In genomic region chr19:12786803-12787395, GRCm38 (mm10) we compare ENCODE assay signal across 24 mouse cellular contexts. TPM values are rescaled to one million over a fixed set of nuclear protein-coding genes. Genes with fewer than 3 reads are reported as not detected.
DNase-seq lines count a peak whose midpoint lies in the region; ATAC-seq and TF ChIP-seq lines count a peak whose summit lies in the region.
"Had no signal": no experiment of that assay in that cellular context is flagged by ENCODE, and none has a peak within 500 bp of the region (broad histone marks: within the 10 kb centered on the region; RNA-seq: fewer than 3 reads in every experiment).

No protein-coding gene starts in this region.

- H3K4me2 ChIP-seq in midbrain, embryonic 11.5 days, result no peak overlapping the region
- H3K4me2 ChIP-seq in midbrain, embryonic 16.5 days (ENCODE audit: low read length), result no peak overlapping the region
- H3K4me2 ChIP-seq: embryonic facial prominence, embryonic 13.5 days; forebrain, embryonic 12.5 days; heart, embryonic 12.5 days; hindbrain, embryonic 12.5 days had no signal

- ATAC-seq in frontal cortex, adult (ENCODE audit: low TSS enrichment), result peak; percentile 67
- no peak for ATAC-seq in midbrain, embryonic 11.5 days (ENCODE audit: low FRiP score)
- no peak for ATAC-seq in midbrain, embryonic 16.5 days
- ATAC-seq: CD4-positive, CD25-positive, alpha-beta regulatory T cell, adult 4 months; forebrain, embryonic 16.5 days; hindbrain, embryonic 16.5 days had no signal

- no peak for TF ChIP-seq CTCF in layer of hippocampus, adult 2 months (conservative IDR thresholded peaks at IDR 0.05)

- H3K27ac ChIP-seq in layer of hippocampus, adult 2 months, result peak overlapping the region; percentile 88
- no peak overlapping the region for H3K27ac ChIP-seq in midbrain, embryonic 11.5 days (ENCODE audit: low read depth, low read length)
- H3K27ac ChIP-seq in midbrain, embryonic 16.5 days (ENCODE audit: low read length), result no peak overlapping the region
- H3K27ac ChIP-seq: embryonic facial prominence, embryonic 13.5 days; forebrain, embryonic 12.5 days; hindbrain, embryonic 12.5 days had no signal

- 97% methylated on average over 2 of the region's 2 CpGs for WGBS in midbrain, embryonic 11.5 days
- WGBS in midbrain, embryonic 16.5 days, result 91% methylated on average over 2 of the region's 2 CpGs

- 0 out of 2 replicates have a peak, but pooled peaks cover 6% of the 10 kb centered on the region for H3K4me1 ChIP-seq in midbrain, embryonic 11.5 days (ENCODE audit: control insufficient read depth, insufficient read depth, low read length)
- H3K4me1 ChIP-seq in midbrain, embryonic 16.5 days (ENCODE audit: control insufficient read depth, insufficient read depth, low read length), result peaks cover 7% of the 10 kb centered on the region; the same call in 1 of the 2 replicates

- DNase-seq in frontal cortex, postnatal 14 days (ENCODE audit: low spot score in 2 of 2), result no peak
- peak; percentile 26 to 41 for DNase-seq in layer of hippocampus, adult 2 months (ENCODE audit: low spot score in 2 of 2)
- no peak for DNase-seq in layer of hippocampus, postnatal 10 days (ENCODE audit: low spot score in 2 of 2)
- peak; percentile 26 for DNase-seq in midbrain, embryonic 11.5 days (ENCODE audit: low spot score, missing footprints)
- DNase-seq in adrenal gland, postnatal 4 days (ENCODE audit: low spot score in 2 of 2), result no peak
- DNase-seq: adrenal gland, postnatal 10 days; B cell, adult 2 months; cerebellum, adult 9-11 months; cerebellum, postnatal 36 days; gastrocnemius, postnatal 36 days; heart, postnatal 4 days had no signal

- no peak overlapping the region for H3K9ac ChIP-seq in midbrain, embryonic 11.5 days (ENCODE audit: low read length)
- no peak overlapping the region for H3K9ac ChIP-seq in midbrain, embryonic 16.5 days (ENCODE audit: low read depth, low read length)
- H3K9ac ChIP-seq: embryonic facial prominence, embryonic 13.5 days; forebrain, embryonic 12.5 days; heart, embryonic 12.5 days; hindbrain, embryonic 12.5 days had no signal

- no peaks in the 10 kb centered on the region for H3K36me3 ChIP-seq in midbrain, embryonic 11.5 days (ENCODE audit: control insufficient read depth, insufficient read depth, low read length)
- H3K36me3 ChIP-seq in midbrain, embryonic 16.5 days (ENCODE audit: control insufficient read depth, insufficient read depth, low read length), result no peaks in the 10 kb centered on the region
- H3K36me3 ChIP-seq: embryonic facial prominence, embryonic 13.5 days; heart, embryonic 12.5 days; hindbrain, embryonic 12.5 days had no signal

- no peaks in the 10 kb centered on the region for H3K27me3 ChIP-seq in midbrain, embryonic 11.5 days (ENCODE audit: control insufficient read depth, insufficient read depth, low read length)
- H3K27me3 ChIP-seq in midbrain, embryonic 16.5 days (ENCODE audit: control insufficient read depth, insufficient read depth, low read depth, low read length), result no peaks in the 10 kb centered on the region
- H3K27me3 ChIP-seq: embryonic facial prominence, embryonic 13.5 days; forebrain, embryonic 12.5 days; heart, embryonic 12.5 days; hindbrain, embryonic 12.5 days had no signal

- peak overlapping the region; percentile 0; the same call in 1 of the 2 replicates for H3K4me3 ChIP-seq in layer of hippocampus, adult 2 months
- H3K4me3 ChIP-seq in midbrain, embryonic 11.5 days (ENCODE audit: low read depth, low read length), result no peak overlapping the region
- H3K4me3 ChIP-seq in midbrain, embryonic 16.5 days (ENCODE audit: low read depth, low read length), result no peak overlapping the region
- H3K4me3 ChIP-seq: embryonic facial prominence, embryonic 13.5 days; forebrain, embryonic 12.5 days; heart, embryonic 12.5 days; hindbrain, embryonic 12.5 days had no signal

- no peaks in the 10 kb centered on the region for H3K9me3 ChIP-seq in midbrain, embryonic 11.5 days (ENCODE audit: control insufficient read depth, low read length)
- H3K9me3 ChIP-seq in midbrain, embryonic 16.5 days (replicated peaks; ENCODE audit: control insufficient read depth, low read length, poor library complexity, severe bottlenecking), result no peaks in the 10 kb centered on the region
- H3K9me3 ChIP-seq: embryonic facial prominence, embryonic 13.5 days; forebrain, embryonic 12.5 days; G1E; heart, embryonic 12.5 days; hindbrain, embryonic 12.5 days had no signal

RNA-seq across cellular contexts. Expression of gene Zfp91, which starts 9.0 kb away (rescaled TPM):
- 10 to 100 TPM; 87.6 to 94.8 TPM for total RNA-seq in layer of hippocampus, adult 2 months (2021)
- total RNA-seq in layer of hippocampus, postnatal 10 days (2021), result 10 to 100 TPM; 78.6 to 82.9 TPM
- 13.1 and 13.2 TPM in 2 replicates for polyA plus RNA-seq in midbrain, embryonic 11.5 days (2014; fragmentation: Nextera tagmentation; extraction: Ambion mirVana)
- polyA plus RNA-seq in midbrain, embryonic 16.5 days (2015; fragmentation: Nextera tagmentation; extraction: Ambion mirVana), result 11.0 and 12.0 TPM in 2 replicates
- 10 to 100 TPM; 88.5 to 90.4 TPM for total RNA-seq in adrenal gland, postnatal 4 days (2021)

RNA-seq across cellular contexts. Expression of gene Lpxn, which starts 9.1 kb away (rescaled TPM):
- total RNA-seq in layer of hippocampus, adult 2 months (2021), result 1 to 10 TPM; 1.1 to 1.3 TPM
- 1 to 10 TPM in 1 of 2 experiments, under 1 TPM in 1; 0.96 to 1.3 TPM for total RNA-seq in layer of hippocampus, postnatal 10 days (2021)
- 0.92 and 1.2 TPM in 2 replicates for polyA plus RNA-seq in midbrain, embryonic 11.5 days (2014; fragmentation: Nextera tagmentation; extraction: Ambion mirVana)
- 0.63 and 0.85 TPM in 2 replicates for polyA plus RNA-seq in midbrain, embryonic 16.5 days (2015; fragmentation: Nextera tagmentation; extraction: Ambion mirVana)
- total RNA-seq in adrenal gland, postnatal 4 days (2021), result 1 to 10 TPM; 1.7 to 2.1 TPM

RNA-seq across cellular contexts. Expression of gene Cntf, which starts 21.5 kb away (rescaled TPM):
- 1 to 10 TPM; 3.1 to 4.1 TPM for total RNA-seq in layer of hippocampus, adult 2 months (2021)
- total RNA-seq in layer of hippocampus, postnatal 10 days (2021), result 1 to 10 TPM; 3.1 to 3.2 TPM
- 0.36 and 0.91 TPM in 2 replicates for polyA plus RNA-seq in midbrain, embryonic 11.5 days (2014; fragmentation: Nextera tagmentation; extraction: Ambion mirVana)
- polyA plus RNA-seq in midbrain, embryonic 16.5 days (2015; fragmentation: Nextera tagmentation; extraction: Ambion mirVana), result 1.4 and 2.0 TPM in 2 replicates
- total RNA-seq in adrenal gland, postnatal 4 days (2021), result 1 to 10 TPM; 4.4 to 4.5 TPM

RNA-seq across cellular contexts. Expression of gene Gm5244, which starts 59.6 kb away (rescaled TPM):
- total RNA-seq in layer of hippocampus, adult 2 months (2021), result not detected
- not detected for total RNA-seq in layer of hippocampus, postnatal 10 days (2021)
- not detected in 2 replicates for polyA plus RNA-seq in midbrain, embryonic 11.5 days (2014; fragmentation: Nextera tagmentation; extraction: Ambion mirVana)
- polyA plus RNA-seq in midbrain, embryonic 16.5 days (2015; fragmentation: Nextera tagmentation; extraction: Ambion mirVana), result not detected in 2 replicates
- not detected for total RNA-seq in adrenal gland, postnatal 4 days (2021)
- total RNA-seq: adrenal gland, postnatal 10 days; G1E; gastrocnemius, adult 8-10 months; gastrocnemius, postnatal 36 days; heart, adult 8-10 months; heart, postnatal 4 days had no signal
- polyA plus RNA-seq: embryonic facial prominence, embryonic 13.5 days; forebrain, embryonic 12.5 days; forebrain, embryonic 16.5 days; G1E; heart, embryonic 12.5 days; heart, embryonic 16.5 days; hindbrain, embryonic 12.5 days; hindbrain, embryonic 16.5 days had no signal

Comparison
In these comparisons a context has a peak if more than half of its experiments do, and no peak if none do; other contexts are left out.
1. DNase-seq: peak in layer of hippocampus, adult 2 months (2 of 2) and midbrain, embryonic 11.5 days (single experiment); none in frontal cortex, postnatal 14 days (0 of 2), layer of hippocampus, postnatal 10 days (0 of 2) and adrenal gland, postnatal 4 days (0 of 2).